Mouse (Mus musculus) liver, embryonic 18 days (tissue): ENCODE data around the gene Gm8890. TPM values are rescaled to one million over a fixed set of nuclear protein-coding genes. Genes with fewer than 3 reads are reported as not detected.

ENCODE experiments used
- polyA plus RNA-seq: library from polyadenylated mRNA; depleted of rRNA; stranded (reverse); fragments of >200 nt; gene quantifications from 2 replicates; pipeline ENCODE4 v1.2.3, GENCODE M21; 2012; rRNA removed

The Gm8890 gene
- not detected in 2 replicates for polyA plus RNA-seq

GRCm38 (mm10) chr5:11255733-11256132 is at the start of gene Gm8890:
Gm8890 (plus strand) TSS chr5:11256033.

Other genes starting within 250 kb of the Gm8890 start
- gene Gm8879, start 128.4 kb upstream of the Gm8890 start, polyA plus RNA-seq = not detected in 2 replicates
- gene Gm5861, start 73.0 kb upstream of the Gm8890 start, polyA plus RNA-seq = not detected in 2 replicates
- gene Speer1, start 85.5 kb downstream of the Gm8890 start, polyA plus RNA-seq = not detected in 2 replicates
- not detected in 2 replicates for gene Gm8897, start 160.4 kb downstream of the Gm8890 start, polyA plus RNA-seq
- not detected in 2 replicates for gene Gm8906, start 246.7 kb downstream of the Gm8890 start, polyA plus RNA-seq